Mouse (Mus musculus) thymus, adult 2 months (tissue): ENCODE data around the gene Mxra8.

ENCODE experiments used
- CTCF ChIP-seq: fragments of 200-500 bp; IDR thresholded peaks from 2 replicates; pipeline ENCODE4 v1.5.1; 2012; ENCODE audit warnings: mild to moderate bottlenecking, control low read depth, low read length, moderate library complexity, borderline replicate concordance; ENCODE audit not compliant: control insufficient read depth, poor library complexity, insufficient read depth; ENCODE audit errors: extremely low read depth
- POLR2A ChIP-seq: fragments of 200-500 bp; IDR thresholded peaks from 2 replicates; pipeline ENCODE4 v1.6.1; 2012; ENCODE audit warnings: mild to moderate bottlenecking, low read length, control low read depth, moderate library complexity; ENCODE audit not compliant: control insufficient read depth, poor library complexity, insufficient read depth; ENCODE audit errors: extremely low read depth

DNA sequence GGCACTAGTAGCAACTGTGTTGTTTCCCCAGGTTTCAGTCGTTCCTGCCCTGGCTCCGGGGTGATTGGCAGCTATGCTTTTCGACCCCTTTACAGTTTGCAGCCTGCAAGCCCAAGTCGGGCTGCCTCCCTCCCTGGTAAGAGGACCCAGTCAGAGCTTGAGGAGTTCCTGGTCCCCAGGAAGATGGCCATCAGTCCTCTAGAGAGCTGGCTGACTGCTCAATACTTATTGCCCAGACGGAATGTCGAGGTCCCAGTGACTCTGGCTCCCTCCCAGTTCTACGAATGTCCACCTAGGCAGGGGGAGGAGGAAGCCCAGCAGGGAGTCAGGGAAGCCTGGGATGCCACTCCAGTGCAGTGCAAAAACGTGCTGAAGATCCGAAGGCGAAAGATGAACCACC lies 7.2 kb upstream of the Mxra8 start:
- TF ChIP-seq POLR2A, result no peak
- TF ChIP-seq CTCF, result no peak
